Mouse (Mus musculus): Measurements from ENCODE around the gene Kif26a. TPM values are rescaled to one million over a fixed set of nuclear protein-coding genes. Genes with fewer than 3 reads are reported as not detected.

Gene Kif26a
- total RNA-seq, 1 experiment from 2014 or later = 13.7 TPM

DNA sequence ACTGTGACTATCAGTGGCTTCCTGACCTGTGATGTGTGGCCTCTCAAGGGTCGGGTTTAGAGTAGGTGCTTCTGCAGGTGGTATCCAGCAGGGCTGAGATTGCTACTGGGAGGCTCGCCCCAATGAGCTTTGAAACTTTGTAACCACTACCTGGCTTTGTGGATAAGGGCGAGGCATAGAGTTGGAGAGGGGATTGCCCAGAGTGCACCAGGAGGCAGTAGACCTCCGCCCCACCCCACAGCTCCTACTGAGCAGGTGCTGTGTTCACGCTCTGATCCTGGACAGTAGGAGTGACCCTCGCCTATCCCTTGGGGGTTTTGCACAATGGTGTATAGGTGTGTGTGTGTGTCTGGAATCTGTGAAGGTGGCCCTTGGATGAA, 18.8 kb downstream of the Kif26a start:
- no peak for DNase-seq

DNA sequence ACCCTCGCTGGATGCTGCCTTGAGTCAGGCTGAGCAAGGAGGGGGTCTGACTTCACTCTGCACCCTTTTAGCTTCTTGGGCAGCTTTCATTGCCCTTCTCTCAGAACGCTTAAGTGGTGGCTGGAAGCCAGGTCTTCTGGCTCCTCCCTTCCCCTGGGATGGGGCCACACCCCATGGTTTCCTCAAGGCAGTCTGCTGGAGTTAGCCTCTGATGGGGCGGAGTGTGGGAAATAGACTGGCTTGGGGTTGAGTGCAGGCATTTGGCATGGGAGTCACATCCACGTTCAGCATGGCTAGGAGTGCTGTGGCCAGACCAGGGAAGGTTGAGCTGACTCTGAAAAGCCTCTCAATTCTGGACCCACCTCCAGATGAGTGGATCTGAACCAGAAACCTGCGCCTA, 23.2 kb downstream of the Kif26a start:
- peak; percentile 26 for DNase-seq

DNA sequence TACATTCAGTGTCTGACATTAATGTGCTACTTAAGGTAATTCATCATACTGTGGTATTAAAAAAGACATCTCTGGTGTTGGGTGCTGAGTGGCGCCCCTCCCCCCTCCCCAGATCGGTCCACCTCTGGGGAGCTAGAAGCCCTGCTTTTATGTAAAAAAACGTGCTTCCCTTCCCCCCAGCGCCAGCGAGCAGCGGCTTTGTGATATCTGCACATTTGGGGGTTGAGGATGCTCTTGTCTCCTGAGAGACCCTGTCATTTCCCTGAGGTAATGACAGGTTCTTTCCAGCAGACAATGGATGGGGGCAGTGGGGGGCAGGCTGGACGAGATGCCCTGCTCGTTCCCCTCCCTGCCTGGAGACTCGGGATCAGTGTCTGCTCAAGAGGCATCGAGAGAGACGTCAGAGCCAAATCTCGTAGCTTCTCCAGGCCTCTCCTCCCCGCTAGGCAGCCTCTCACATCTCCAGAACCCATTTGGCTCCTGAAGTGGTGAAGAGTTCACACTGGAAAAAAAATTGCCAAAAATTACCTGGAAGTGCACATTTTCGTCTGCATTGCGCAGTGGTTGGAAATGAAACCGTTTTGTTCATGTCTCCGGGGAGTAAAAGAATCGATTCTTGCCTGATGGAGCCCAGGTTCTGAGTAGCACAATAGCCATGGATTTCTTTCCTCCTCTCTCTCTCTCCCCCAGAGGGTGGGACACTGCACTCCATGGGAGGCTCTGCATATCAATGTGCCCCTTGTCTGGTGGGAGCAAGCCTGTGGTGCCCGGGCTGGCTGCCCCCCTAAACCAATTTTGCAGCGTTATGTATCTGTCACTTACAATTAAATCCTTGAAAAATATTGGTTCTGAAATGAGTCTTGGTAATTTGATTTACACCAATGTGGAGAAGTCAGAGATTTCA, 24.9 kb downstream of the Kif26a start:
- DNase-seq = no peak

DNA sequence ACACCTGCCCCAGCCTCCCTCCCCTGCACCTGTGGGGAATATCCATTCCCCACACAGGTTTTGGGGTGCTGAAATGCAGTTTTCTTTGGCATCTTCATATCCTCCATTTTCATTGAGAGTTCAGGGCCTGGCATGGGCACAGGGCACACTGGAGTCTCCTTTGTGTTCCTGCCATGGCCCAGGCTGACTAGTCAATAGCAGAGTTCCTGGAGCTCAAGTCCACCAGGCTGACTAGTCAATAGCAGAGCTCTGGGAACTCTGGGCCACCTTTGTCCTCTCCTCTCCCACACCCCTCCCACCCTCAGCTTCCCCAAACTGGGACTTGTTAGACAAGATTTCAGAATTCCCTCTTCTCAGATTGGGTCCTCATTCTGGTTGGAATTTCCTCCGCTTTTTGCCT, 25.6 kb downstream of the Kif26a start:
- DNase-seq = no peak

DNA sequence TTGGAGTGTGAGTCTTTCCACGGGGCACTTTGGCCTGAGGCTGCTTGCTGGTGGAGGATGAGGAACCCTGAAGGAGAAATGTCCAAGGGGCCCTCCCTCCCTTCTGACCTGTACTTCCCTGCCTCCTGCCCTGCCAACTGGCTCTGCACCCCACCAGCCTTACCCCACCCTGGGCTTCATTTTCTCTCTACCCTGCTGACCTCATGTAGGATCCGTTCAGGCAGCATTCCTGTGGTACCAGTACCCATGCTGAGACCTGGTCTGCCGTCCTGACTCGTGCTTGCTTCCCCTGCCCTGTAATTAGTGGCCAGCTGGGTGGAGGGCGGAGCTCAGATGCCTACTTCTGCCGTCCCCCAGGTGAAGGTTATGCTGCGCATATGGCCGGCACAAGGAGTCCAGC, 26.2 kb downstream of the Kif26a start:
- no peak for DNase-seq

DNA sequence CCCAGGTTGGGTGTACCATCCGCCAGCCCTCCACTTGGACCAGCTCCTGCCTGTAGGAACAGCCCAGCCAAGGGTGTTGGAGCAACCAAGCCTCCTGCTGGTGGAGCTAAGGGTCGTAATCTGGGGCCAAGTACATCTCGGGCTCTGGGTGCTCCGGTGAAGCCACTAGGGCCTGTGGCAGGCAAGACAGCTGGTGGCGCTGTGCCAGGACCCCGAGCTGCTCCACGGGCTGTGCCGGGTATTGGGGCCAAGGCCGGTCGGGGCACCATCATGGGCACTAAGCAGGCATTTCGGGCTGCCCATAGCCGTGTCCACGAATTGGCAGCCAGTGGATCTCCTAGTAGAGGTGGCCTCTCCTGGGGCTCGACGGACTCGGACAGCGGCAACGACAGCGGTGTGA, 31.7 kb downstream of the Kif26a start:
- peak; percentile 39 for DNase-seq

DNA sequence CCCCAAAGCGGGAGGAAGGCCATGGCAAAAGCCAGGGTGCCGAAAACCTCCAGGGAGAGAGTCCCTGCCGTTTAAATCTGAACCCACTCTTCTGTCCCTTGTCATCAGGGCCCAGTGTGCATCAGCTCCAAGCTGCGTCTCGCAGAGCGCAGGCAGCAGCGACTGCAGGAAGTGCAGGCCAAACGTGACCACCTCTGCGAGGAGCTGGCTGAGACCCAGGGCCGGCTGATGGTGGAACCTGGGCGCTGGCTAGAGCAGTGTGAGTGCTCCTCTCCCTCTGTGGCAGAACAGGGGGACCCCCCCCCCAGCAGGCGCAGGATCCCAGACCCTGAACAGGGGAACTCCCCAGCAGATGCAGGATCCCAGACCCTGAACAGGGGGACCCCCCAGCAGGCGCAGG, 33.7 kb downstream of the Kif26a start:
- no peak for DNase-seq

DNA sequence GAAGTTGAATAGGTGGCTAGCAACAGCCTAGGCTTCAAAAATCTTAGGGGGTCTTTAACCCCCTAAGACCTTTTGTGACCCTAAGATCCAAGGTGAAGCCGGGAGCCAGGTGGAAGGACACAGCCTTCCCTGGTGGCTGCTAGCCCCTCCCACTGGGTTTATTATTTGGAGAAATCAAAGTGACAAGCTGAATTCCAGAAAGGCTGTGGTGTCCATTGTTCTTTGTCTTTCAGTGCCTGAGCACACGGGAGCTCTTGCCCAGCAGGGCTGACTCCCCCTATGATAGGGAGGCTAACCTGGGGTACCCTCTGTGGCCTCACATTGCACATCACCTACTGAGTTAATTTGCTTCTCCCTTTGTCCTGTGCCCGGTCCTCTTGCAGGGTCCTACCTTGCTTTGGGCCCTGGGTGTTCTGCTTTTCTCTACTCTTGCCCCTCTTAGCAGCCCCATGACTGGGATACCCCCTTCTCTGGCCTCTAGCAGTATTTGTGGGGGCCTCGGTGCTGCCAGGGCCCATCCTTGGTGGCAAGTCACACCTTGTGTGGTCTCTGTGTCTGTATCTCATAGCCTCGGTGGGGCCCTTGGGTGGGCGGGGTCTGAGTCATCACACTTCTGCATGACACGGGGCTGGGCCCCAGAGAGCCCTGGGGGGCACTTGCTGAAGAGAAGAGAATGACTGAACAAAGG, 36.1 kb downstream of the Kif26a start:
- DNase-seq = no peak

DNA sequence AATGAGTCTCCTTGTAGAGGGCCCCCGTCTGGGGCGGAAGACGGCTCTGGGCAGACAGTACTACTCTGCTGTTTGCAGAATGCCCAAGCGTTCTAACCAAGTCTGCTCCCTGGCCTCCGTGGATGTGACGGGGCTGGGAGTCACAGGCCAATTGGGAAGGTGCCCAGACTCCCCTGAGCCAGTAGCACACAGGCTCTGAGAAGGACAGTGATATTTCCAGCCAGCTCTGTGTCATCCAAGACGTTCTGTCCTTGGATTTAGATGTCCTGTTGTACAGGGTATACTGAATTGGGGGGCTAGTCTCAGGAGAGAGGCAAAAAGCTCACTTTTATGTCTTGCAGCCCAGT, 36.6 kb downstream of the Kif26a start:
- peak; percentile 68 for DNase-seq

DNA sequence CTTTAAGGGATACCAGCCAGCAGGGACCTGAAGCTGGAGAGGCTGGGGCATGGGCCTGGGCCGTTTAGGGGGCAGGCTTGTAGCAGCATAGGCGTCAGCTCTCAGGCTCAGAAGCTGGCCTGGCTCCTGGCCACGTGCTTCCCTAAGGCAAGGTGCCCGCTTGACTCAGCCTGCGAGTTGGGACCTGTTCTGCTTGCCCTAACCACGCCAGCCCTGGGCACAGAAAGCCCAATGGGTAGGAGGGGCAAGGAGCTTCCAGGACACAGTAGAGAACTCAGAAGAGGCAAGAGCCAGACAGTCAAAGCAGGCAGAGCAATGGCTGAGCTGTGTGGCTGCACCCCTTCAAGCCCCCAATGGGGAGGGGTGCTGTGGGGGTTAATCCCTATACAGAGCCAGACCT, 37.7 kb downstream of the Kif26a start:
- DNase-seq = peak; percentile 51

DNA sequence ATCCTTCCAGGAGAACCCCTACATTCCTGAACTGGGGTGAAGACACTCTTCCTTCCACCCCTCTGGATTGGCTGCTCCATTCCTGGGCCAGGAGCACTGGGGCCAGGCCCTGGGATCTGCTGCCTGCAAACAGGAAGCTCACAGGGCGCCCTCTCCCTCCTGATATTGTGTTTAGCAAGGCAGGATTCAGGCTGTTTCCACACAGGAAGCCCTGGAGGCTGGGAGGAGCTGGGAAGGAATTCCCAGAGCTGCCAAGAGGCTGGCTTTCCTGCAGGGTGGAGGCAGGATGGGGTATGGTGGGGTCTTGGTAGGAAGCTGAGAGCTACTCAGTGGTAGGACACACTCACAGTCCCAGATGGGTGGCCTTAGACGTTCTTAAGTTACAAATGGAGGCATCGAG, 38.4 kb downstream of the Kif26a start:
- peak; percentile 35 for DNase-seq

DNA sequence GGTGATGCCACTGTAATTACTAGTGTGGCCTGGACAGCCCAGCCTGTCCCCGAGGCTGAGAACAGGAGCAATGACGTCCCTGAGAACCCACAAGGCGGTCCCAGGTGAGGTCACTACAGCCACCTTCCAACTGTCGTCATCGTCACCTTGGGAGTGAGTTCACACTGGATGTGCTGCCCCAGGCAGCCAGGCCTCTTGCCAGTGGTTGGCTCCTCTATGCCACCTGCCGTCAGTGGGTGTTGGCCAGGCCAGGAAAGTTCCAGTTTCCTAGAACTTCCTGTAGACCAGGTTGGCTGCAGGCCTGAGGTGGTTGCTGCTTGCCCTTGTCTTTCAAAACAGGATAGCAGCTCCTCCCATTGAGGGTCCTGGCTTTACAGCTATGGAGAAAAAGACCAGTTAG, 40.9 kb downstream of the Kif26a start:
- DNase-seq = no peak

DNA sequence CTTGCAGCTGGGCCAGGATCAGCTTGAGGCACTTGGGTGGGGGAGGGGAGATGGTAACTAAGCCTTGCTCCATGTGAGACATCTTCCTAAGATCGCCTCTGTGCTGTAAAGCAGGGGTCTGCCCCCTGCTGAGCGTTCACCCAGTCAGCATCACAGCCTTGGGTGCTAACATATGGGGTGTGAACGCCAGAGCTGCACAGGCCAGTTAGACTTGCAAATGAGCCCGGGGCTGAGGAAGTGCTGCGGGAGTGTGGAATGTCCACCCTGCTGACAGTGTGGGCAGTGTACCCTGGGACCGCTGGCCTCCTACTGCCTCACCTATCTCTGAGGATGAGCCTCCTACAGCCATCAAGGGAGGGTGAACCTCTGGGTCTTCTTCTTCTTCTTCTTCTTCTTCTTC, 45.7 kb downstream of the Kif26a start:
- no peak for DNase-seq

DNA sequence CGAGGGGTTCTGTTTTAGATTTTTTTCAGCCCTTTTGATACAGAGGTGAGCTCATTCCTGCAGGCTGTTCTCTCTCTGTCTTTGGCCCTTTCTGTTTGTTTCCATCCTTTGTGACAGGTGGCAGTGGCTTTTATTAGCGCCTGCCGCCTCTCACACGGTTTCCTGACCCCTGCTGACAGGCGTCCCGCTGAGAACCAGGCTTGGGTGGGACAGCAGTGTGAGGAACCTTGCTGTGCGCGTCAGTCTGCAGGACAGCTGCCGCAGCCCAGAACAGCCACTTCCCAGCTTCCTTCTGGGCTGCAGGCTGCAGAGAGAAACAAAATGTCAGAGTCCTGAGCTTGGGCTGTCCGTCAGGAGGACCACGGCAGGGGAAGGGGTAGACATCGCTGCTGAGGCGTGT, 49.0 kb downstream of the Kif26a start:
- DNase-seq = no peak

DNA sequence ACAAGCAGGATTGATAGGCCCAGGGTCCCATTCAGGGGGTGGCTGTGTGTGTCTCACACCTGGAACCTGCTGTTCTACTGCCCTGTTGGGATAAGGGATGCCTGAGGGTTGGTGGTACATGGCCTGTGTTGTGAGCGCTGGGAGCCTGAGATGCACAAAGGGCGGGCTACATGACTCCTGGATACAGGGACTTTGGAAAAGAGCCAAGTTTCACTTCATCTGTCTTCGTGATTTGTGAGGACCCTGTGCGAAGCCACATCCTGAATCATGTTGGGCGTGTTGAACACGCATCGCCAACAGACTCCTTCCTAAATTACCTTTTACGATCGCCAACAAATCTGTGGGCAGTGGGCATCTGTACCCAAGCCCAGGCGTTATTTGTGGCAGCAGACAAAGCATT, 50.6 kb downstream of the Kif26a start:
- no peak for DNase-seq

DNA sequence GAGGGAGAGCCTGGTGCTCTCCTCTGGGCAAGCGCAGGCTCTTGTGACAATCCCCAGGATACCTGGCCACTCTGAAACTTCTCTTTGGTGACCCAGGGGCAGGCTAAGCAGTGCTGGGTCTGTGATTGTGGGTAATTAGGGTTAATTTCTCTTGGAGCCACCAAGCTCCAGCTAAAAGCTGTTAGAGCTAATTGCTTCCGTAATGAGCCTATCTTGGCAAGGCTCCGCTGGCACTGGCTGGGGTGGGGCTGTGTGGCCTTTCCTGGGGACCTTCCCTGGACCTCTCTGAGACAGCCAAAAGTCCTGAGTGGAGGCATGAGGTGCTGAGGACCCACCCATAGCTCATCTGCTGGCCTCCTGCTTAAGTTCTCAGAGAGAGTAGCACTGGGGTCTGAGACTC, 53.4 kb downstream of the Kif26a start:
- DNase-seq = no peak

DNA sequence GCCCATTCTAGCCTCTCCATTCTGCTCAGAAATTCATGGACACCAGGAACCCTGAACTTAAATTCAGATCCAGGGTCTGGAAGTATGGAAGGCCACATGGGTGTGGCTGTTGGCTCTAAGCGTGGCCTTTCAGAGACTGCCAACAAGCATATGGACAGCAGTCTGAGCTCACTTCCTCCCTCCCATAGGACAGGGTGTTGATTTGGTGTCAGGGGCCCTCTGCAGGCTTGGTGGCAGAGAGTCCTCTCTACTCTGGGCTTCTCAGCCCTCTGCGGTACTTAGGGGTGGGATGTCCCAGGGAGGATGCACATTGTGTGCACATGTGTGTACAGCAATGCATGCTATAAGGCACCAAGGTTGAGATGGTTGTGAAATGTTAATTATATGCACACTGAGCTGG, 54.0 kb downstream of the Kif26a start:
- no peak for DNase-seq

DNA sequence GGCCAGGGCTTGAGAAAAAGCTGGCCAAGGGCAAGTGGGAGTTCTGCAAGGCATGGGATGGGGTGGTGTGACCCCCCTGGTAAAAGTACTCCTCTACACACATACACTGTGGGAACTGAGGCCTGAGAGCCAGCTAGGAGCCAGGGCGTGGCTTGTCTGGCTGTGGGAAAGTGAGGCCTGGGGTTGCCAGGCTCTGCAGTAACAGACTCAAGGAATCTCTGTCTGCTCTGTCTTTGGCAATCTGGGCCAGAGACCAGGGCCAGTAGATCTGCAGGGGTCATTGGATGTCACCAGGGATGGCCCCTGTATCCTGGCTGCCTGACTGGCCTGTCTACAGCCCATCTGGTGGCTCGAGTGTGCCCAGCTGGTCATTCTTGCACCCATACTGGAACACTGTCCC, 61.2 kb downstream of the Kif26a start:
- no peak for DNase-seq

DNA sequence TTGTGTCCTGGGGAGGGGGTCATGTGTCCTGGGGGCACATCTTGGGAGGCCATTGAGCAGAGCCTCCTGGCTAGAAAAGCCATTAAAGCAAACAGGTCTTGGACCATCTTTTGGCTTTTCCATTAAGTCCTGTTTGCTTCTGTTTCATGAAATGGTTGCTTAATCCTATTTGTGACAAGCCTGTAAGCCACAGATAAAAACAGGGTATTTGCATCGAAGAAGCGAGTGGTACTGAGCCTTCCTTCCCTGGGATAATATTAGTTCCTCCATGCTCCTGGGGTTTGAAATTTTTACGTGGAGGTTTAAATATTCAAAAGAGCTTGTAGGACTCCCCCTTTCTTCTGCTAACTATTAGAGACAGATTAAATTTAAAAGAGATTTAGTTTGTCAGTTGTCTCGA, 61.7 kb downstream of the Kif26a start:
- no peak for DNase-seq

DNA sequence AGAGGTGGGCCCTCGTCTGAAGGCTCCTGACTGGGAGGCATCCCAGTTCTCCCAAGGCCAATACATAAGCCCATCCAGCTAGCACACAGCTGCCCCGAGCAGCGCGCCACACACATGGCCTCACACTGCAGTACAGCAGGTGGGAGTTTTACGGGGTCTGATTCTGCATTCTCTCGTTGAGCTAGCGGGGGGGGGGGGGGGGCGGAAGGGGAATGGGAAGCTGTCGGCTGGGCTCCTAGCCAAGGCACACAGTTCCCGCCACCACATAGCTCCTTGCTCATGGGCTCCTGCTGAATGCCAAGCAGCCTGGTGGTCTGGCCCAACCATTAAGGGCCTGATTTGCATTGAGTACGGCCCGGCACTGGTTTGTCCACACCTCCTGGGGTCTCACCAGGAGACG, 64.6 kb downstream of the Kif26a start:
- DNase-seq = no peak

DNA sequence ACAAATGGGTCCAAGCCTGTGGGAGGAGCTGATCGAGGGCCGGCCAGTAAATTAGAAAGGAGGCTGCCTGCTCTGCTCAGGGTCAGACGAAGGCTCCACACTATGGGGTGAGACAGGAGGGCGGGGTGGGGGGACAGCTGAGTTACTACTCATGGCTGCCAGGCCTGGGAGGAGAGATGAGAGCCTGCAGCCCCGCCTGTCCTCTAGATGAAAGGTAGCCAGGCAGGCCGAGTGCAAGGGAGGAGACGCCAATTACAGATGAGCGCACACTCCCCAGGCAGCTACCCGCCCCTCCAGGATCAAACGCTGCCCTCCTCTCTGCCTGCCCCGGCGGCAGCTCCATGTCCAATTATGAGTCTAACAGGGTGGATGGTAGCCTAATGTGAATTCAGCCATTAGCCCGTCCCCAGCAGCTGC, 68.4 kb downstream of the Kif26a start:
- DNase-seq = peak; percentile 53

DNA sequence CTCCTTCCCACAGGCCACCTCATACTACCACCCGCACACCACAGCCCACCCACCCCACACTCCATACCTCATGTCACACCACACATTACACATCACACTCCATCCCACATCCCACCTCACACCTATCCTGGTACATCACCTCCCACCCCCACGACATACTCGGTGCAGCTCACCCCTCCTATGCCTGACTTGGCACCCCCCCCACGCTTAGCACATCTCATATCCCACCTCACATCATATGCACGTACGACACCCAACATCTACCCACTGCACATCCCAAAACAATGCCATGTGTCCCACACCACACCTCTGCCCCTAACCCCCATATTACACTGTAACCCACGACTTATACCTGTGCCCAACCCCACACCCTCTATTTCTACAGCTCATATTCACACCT, 69.5 kb downstream of the Kif26a start:
- DNase-seq = no peak

DNA sequence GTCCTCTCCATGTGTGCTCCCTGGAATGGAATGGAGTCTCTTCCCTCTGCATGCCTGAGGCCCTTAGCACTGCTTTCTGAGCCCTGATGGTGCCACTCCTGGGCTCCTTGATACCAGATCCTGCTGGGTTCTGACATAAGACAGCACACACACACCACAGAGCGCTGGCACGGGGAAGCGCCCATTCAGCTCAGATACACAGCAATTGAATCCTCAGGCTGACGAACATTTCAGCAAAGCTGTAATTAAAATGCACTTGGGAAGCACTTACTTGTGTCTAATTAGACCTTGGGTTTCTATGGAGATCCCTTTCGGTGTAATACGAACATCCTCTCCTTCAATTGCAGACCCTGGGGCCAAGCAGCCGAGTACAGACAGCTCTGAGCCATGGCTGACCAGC, 71.0 kb downstream of the Kif26a start:
- DNase-seq = no peak

DNA sequence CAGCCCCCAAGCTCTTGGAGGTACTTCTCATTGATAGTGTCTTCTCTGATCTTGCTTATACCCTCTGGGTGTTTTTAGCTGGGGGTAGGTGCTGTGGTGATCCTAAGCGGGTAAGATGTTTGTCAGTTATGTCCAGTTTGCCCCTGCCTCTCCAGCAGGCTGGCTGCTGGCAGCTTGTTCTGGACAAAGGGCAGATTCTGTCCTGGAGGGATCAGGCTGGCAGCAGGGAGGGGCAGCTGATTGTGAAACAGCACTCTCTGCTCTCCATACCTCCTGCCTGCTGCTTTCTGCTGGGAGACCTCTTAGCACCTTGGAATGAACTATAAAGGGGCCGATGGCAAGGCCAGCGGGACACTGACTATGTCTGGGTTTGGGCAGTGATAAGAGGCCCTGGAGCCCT, 71.7 kb downstream of the Kif26a start:
- DNase-seq = peak; percentile 15

Data from adrenal gland, postnatal 25 days (tissue).